Mouse (Mus musculus) limb, embryonic 12.5 days (tissue): Measurements from ENCODE around the gene Defa28. TPM values are rescaled to one million over a fixed set of nuclear protein-coding genes. Genes with fewer than 3 reads are reported as not detected.
"Not testable (repeated sequence)": the region's sequence is repeated elsewhere in the genome, so short reads cannot be mapped to it uniquely, and the experiment has no call there.

Source experiments
- ATAC-seq: fragments of 200-750 bp; cut with Nextera tagmentation; 2 replicates; pipeline ENCODE4 v1.8.0; 2017; ENCODE audit warnings: low read depth, moderate TSS enrichment; ENCODE audit not compliant: insufficient number of reproducible peaks, insufficient read depth, low FRiP score, low TSS enrichment
- H3K27ac ChIP-seq: fragments of 300-500 bp; sonication (generic); 2 replicates; pipeline ENCODE4 v1.5.1; 2016; ENCODE audit warnings: mild to moderate bottlenecking, moderate library complexity
- H3K27me3 ChIP-seq: fragments of 300-500 bp; sonication (generic); 2 replicates; pipeline ENCODE4 v1.6.1; 2016; ENCODE audit warnings: mild to moderate bottlenecking, moderate library complexity
- H3K36me3 ChIP-seq: fragments of 300-500 bp; sonication (generic); 2 replicates; pipeline ENCODE4 v1.6.1; 2016; ENCODE audit warnings: mild to moderate bottlenecking, moderate library complexity
- H3K4me1 ChIP-seq: fragments of 300-500 bp; sonication (generic); replicated peaks from 2 replicates; pipeline ENCODE4 v1.6.1; 2016
- H3K4me2 ChIP-seq: fragments of 300-500 bp; sonication (generic); 2 replicates; pipeline ENCODE4 v1.6.1; 2016; ENCODE audit warnings: mild to moderate bottlenecking, moderate library complexity
- H3K4me3 ChIP-seq: fragments of 300-500 bp; sonication (generic); replicated peaks from 2 replicates; pipeline ENCODE4 v1.5.1; 2016; ENCODE audit warnings: mild to moderate bottlenecking
- H3K9ac ChIP-seq: fragments of 300-500 bp; sonication (generic); replicated peaks from 2 replicates; pipeline ENCODE4 v1.6.1; 2016; ENCODE audit warnings: mild to moderate bottlenecking, moderate library complexity
- H3K9me3 ChIP-seq: fragments of 300-500 bp; sonication (generic); 2 replicates; pipeline ENCODE4 v1.6.1; 2016; ENCODE audit warnings: mild to moderate bottlenecking, moderate library complexity
- WGBS: fragments of 180-500 bp; shearing (Covaris S2); methylation state at CpG from one replicate; pipeline ENCODE4 v1.1.7; 2016; 5-methylcytosine and 5-hydroxymethylcytosine counted together
- polyA plus RNA-seq: library from polyadenylated mRNA; unstranded; fragments of >200 nt; fragmentation: Nextera tagmentation; extraction: Ambion mirVana; gene quantifications from 2 replicates; pipeline ENCODE4 v1.2.1, GENCODE M21; 2016

The Defa28 gene
- not detected in 2 replicates for polyA plus RNA-seq

DNA sequence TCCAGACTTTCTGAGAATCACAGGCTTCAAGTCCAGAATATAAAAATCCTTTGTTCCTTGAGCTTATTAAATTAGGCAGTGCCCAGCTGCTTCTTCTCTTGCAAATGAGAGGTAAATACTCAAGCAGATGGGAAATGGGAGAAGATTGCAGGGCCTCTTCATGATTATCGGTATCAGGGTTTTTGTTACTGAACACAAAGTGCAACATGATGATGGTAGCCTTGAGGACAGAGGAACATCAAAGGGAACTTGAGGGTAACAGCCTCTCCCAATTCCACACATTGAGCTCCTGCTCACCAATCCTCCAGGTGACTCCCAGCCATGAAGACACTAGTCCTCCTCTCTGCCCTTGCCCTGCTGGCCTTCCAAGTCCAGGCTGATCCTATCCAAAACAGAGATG is at the start of gene Defa28:
Gene Defa28, plus strand, starts transcription at position 301 of the 400 bp plus-strand sequence.
- no CpG with 5 or more reads among the region's 1 CpGs for WGBS
- not testable (repeated sequence) for H3K4me2 ChIP-seq, H3K9ac ChIP-seq, H3K36me3 ChIP-seq, H3K27ac ChIP-seq, H3K9me3 ChIP-seq, H3K4me1 ChIP-seq, ATAC-seq, H3K27me3 ChIP-seq, H3K4me3 ChIP-seq

- no CpG with 5 or more reads among the region's 1 CpGs for WGBS
- not testable (repeated sequence) for ATAC-seq
Measured at GRCm38 (mm10) chr8:21565086-21565485, 17.7 kb upstream of the Defa28 start, which contains the start of gene Defa37. Gene Defa37 (plus strand): TSS chr8:21565386.

DNA sequence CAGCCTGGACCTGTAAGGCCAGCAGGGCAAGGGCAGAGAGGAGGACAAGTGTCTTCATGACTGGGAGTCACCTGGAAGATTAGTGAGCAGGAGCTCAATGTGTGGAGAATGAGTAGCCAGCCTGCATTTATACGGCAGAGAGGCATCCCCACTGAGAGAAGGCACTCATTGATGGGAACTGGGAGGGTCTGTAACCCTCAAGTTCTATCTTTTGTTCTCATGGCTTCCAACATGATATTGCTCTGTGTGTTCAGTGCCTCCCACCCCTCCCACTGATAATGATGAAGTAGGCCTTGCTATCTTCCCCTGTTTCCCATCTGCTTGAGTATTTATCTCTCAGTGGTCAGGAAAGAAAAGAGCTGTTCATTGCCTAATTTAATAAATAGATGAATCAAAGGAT is 11.6 kb downstream of the Defa28 start, which contains the start of gene Gm7861:
Gene Gm7861, minus strand, starts transcription at position 101 of the 400 bp plus-strand sequence.
- not testable (repeated sequence) for H3K4me2 ChIP-seq, H3K9ac ChIP-seq, H3K9me3 ChIP-seq, H3K27me3 ChIP-seq, H3K27ac ChIP-seq, H3K4me3 ChIP-seq, ATAC-seq, H3K36me3 ChIP-seq, H3K4me1 ChIP-seq
- WGBS: no CpG with 5 or more reads among the region's 1 CpGs

More at GRCm38 (mm10) chr8:21565086-21565485, 17.7 kb upstream of the Defa28 start, which contains the start of gene Defa37:
- H3K4me2 ChIP-seq, H3K36me3 ChIP-seq, H3K9ac ChIP-seq, H3K4me3 ChIP-seq, H3K27ac ChIP-seq, H3K4me1 ChIP-seq, H3K9me3 ChIP-seq, H3K27me3 ChIP-seq: not testable (repeated sequence)

GRCm38 (mm10) chr8:21617883-21618282 is 35.1 kb downstream of the Defa28 start, which contains the start of gene Defa26:
Gene Defa26 (plus strand): TSS chr8:21618183.
- not testable (repeated sequence) for H3K9me3 ChIP-seq, ATAC-seq, H3K36me3 ChIP-seq, H3K4me2 ChIP-seq, H3K9ac ChIP-seq, H3K4me3 ChIP-seq, H3K4me1 ChIP-seq, H3K27ac ChIP-seq, H3K27me3 ChIP-seq
- 83% methylated on average over 1 of the region's 1 CpGs for WGBS

Other genes with a start within 250 kb of the Defa28 start
- gene Defa2, start 204.5 kb upstream of the Defa28 start, polyA plus RNA-seq: not detected in 2 replicates
- not detected in 2 replicates for gene Defa33, start 191.2 kb upstream of the Defa28 start, polyA plus RNA-seq
- not detected in 2 replicates for gene Defa36, start 155.6 kb upstream of the Defa28 start, polyA plus RNA-seq
- gene Gm7849, start 126.4 kb upstream of the Defa28 start, polyA plus RNA-seq: not detected in 2 replicates
- not detected in 2 replicates for gene Defa20, start 73.7 kb upstream of the Defa28 start, polyA plus RNA-seq
- not detected in 2 replicates for gene Defa32, start 54.0 kb upstream of the Defa28 start, polyA plus RNA-seq
- gene Defa37, start 17.6 kb upstream of the Defa28 start, polyA plus RNA-seq: not detected in 2 replicates
- gene Gm7861, start 11.5 kb downstream of the Defa28 start, polyA plus RNA-seq: not detected in 2 replicates
- not detected in 2 replicates for gene Defa26, start 35.2 kb downstream of the Defa28 start, polyA plus RNA-seq
- not detected in 2 replicates for gene Defa17, start 72.8 kb downstream of the Defa28 start, polyA plus RNA-seq
- gene Defa34, start 82.8 kb downstream of the Defa28 start, polyA plus RNA-seq: not detected in 2 replicates
- not detected in 2 replicates for gene AY761184, start 120.6 kb downstream of the Defa28 start, polyA plus RNA-seq
- gene Defa24, start 151.5 kb downstream of the Defa28 start, polyA plus RNA-seq: not detected in 2 replicates
- gene Defb50, start 240.5 kb downstream of the Defa28 start, polyA plus RNA-seq: not detected in 2 replicates